In genomic region chr14:119379303-119379702, GRCm38 (mm10) we compare ENCODE assay signal across 23 mouse cellular contexts.
DNase-seq lines count a peak whose midpoint lies in the region; ATAC-seq and TF ChIP-seq lines count a peak whose summit lies in the region.
"Had no signal": no experiment of that assay in that cellular context is flagged by ENCODE, and none has a peak within 500 bp of the region (broad histone marks: within the 10 kb centered on the region; RNA-seq: fewer than 3 reads in every experiment).

No protein-coding gene starts in this region.

- no peak overlapping the region for H3K9ac ChIP-seq in intestine, embryonic 16.5 days (ENCODE audit: low read depth, low read length)
- no peak overlapping the region for H3K9ac ChIP-seq in intestine, postnatal 0 days (ENCODE audit: low read depth, low read length)
- no peak overlapping the region for H3K9ac ChIP-seq in lung, embryonic 14.5 days
- no peak overlapping the region for H3K9ac ChIP-seq in stomach, embryonic 14.5 days (replicated peaks; ENCODE audit: low read depth, low read length)
- H3K9ac ChIP-seq in stomach, postnatal 0 days (ENCODE audit: low read length), result no peak overlapping the region
- H3K9ac ChIP-seq: forebrain, embryonic 13.5 days; heart, embryonic 13.5 days; hindbrain, embryonic 14.5 days had no signal

- H3K4me2 ChIP-seq in intestine, embryonic 16.5 days (ENCODE audit: low read depth, low read length), result no peak overlapping the region
- H3K4me2 ChIP-seq in intestine, postnatal 0 days (replicated peaks; ENCODE audit: low read depth), result no peak overlapping the region
- H3K4me2 ChIP-seq in lung, embryonic 14.5 days, result no peak overlapping the region
- no peak overlapping the region for H3K4me2 ChIP-seq in stomach, embryonic 14.5 days (replicated peaks; ENCODE audit: low read depth, low read length)
- H3K4me2 ChIP-seq in stomach, postnatal 0 days (replicated peaks; ENCODE audit: low read depth), result no peak overlapping the region
- H3K4me2 ChIP-seq: forebrain, embryonic 13.5 days; heart, embryonic 13.5 days; hindbrain, embryonic 14.5 days had no signal

- H3K4me1 ChIP-seq in intestine, embryonic 16.5 days (ENCODE audit: control insufficient read depth, insufficient read depth, low read length), result no peaks in the 10 kb centered on the region
- 0 out of 2 replicates have a peak, but pooled peaks cover 2% of the 10 kb centered on the region for H3K4me1 ChIP-seq in intestine, postnatal 0 days (replicated peaks; ENCODE audit: control insufficient read depth, insufficient read depth, low read length)
- no peaks in the 10 kb centered on the region for H3K4me1 ChIP-seq in lung, embryonic 14.5 days (ENCODE audit: insufficient read depth)
- H3K4me1 ChIP-seq in stomach, embryonic 14.5 days (ENCODE audit: control insufficient read depth, insufficient read depth, low read length), result no peaks in the 10 kb centered on the region
- H3K4me1 ChIP-seq in stomach, postnatal 0 days (replicated peaks; ENCODE audit: control insufficient read depth, insufficient read depth), result no peaks in the 10 kb centered on the region
- H3K4me1 ChIP-seq: forebrain, embryonic 10.5 days; forebrain, embryonic 13.5 days; heart, embryonic 10.5 days; heart, embryonic 13.5 days had no signal

- H3K27me3 ChIP-seq in intestine, embryonic 16.5 days (replicated peaks; ENCODE audit: control insufficient read depth, insufficient read depth, low read length), result no peaks in the 10 kb centered on the region
- H3K27me3 ChIP-seq in intestine, postnatal 0 days (replicated peaks; ENCODE audit: control insufficient read depth, insufficient read depth, low read length), result no peaks in the 10 kb centered on the region
- no peaks in the 10 kb centered on the region for H3K27me3 ChIP-seq in lung, embryonic 14.5 days (ENCODE audit: insufficient read depth, low read length)
- no peaks in the 10 kb centered on the region for H3K27me3 ChIP-seq in stomach, embryonic 14.5 days (ENCODE audit: control insufficient read depth, insufficient read depth, low read length)
- H3K27me3 ChIP-seq in stomach, postnatal 0 days (ENCODE audit: control insufficient read depth, insufficient read depth, low read length), result no peaks in the 10 kb centered on the region
- H3K27me3 ChIP-seq: forebrain, embryonic 13.5 days; heart, embryonic 13.5 days had no signal

- peak; percentile 23 for DNase-seq in lung, embryonic 14.5 days
- DNase-seq in lung, postnatal 10 days, result no peak
- no peak for DNase-seq in stomach, postnatal 0 days (ENCODE audit: low spot score)
- DNase-seq: adrenal gland, postnatal 10 days; adrenal gland, postnatal 36 days; cerebellum, adult 18-20 months; cerebellum, adult 9-10 months; cerebellum, postnatal 14 days; gastrocnemius, postnatal 10 days; gastrocnemius, postnatal 36 days; heart, adult 2 months; heart, postnatal 14 days; heart, postnatal 4 days had no signal

- TF ChIP-seq CTCF in intestine, postnatal 0 days (IDR thresholded peaks at IDR 0.05; ENCODE audit: low read depth), result no peak
- no peak for TF ChIP-seq CTCF in lung, embryonic 14.5 days (IDR thresholded peaks at IDR 0.05; ENCODE audit: low read depth)
- TF ChIP-seq CTCF in stomach, postnatal 0 days (IDR thresholded peaks at IDR 0.05; ENCODE audit: low read depth), result no peak

- no peaks in the 10 kb centered on the region for H3K36me3 ChIP-seq in intestine, embryonic 16.5 days (ENCODE audit: control insufficient read depth, insufficient read depth, low read length)
- H3K36me3 ChIP-seq in intestine, postnatal 0 days (ENCODE audit: control insufficient read depth, insufficient read depth), result no peaks in the 10 kb centered on the region
- H3K36me3 ChIP-seq in lung, embryonic 14.5 days (ENCODE audit: insufficient read depth), result no peaks in the 10 kb centered on the region
- H3K36me3 ChIP-seq in stomach, embryonic 14.5 days (ENCODE audit: control insufficient read depth, insufficient read depth, low read length), result no peaks in the 10 kb centered on the region
- H3K36me3 ChIP-seq in stomach, postnatal 0 days (ENCODE audit: control insufficient read depth, insufficient read depth, low read length), result no peaks in the 10 kb centered on the region
- H3K36me3 ChIP-seq: forebrain, embryonic 10.5 days; heart, embryonic 10.5 days; heart, embryonic 13.5 days had no signal

- H3K9me3 ChIP-seq in intestine, embryonic 16.5 days (ENCODE audit: control insufficient read depth, low read length), result no peaks in the 10 kb centered on the region
- H3K9me3 ChIP-seq in intestine, postnatal 0 days (ENCODE audit: control insufficient read depth), result 0 out of 2 replicates have a peak, but pooled peaks cover 3% of the 10 kb centered on the region
- no peaks in the 10 kb centered on the region for H3K9me3 ChIP-seq in lung, embryonic 14.5 days (ENCODE audit: low read depth, low read length)
- no peaks in the 10 kb centered on the region for H3K9me3 ChIP-seq in stomach, embryonic 14.5 days (ENCODE audit: control insufficient read depth, low read depth, low read length)
- no peaks in the 10 kb centered on the region for H3K9me3 ChIP-seq in stomach, postnatal 0 days (ENCODE audit: control insufficient read depth, low read length)
- H3K9me3 ChIP-seq: forebrain, embryonic 13.5 days had no signal

- WGBS in intestine, embryonic 16.5 days, result 46% methylated on average over 2 of the region's 2 CpGs
- WGBS in intestine, postnatal 0 days, result 36% methylated on average over 2 of the region's 2 CpGs
- 63% methylated on average over 2 of the region's 2 CpGs for WGBS in lung, embryonic 14.5 days
- WGBS in stomach, embryonic 14.5 days, result 62% methylated on average over 2 of the region's 2 CpGs
- WGBS in stomach, postnatal 0 days, result 57% methylated on average over 2 of the region's 2 CpGs

- TF ChIP-seq EP300 in stomach, postnatal 0 days (optimal IDR thresholded peaks at IDR 0.05), result no peak

- H3K4me3 ChIP-seq in intestine, embryonic 16.5 days (ENCODE audit: low read length), result no peak overlapping the region
- H3K4me3 ChIP-seq in intestine, postnatal 0 days (ENCODE audit: low read depth, low read length), result no peak overlapping the region
- H3K4me3 ChIP-seq in lung, embryonic 14.5 days (ENCODE audit: low read depth, low read length), result no peak overlapping the region
- H3K4me3 ChIP-seq in stomach, embryonic 14.5 days (ENCODE audit: low read depth, low read length), result no peak overlapping the region
- no peak overlapping the region for H3K4me3 ChIP-seq in stomach, postnatal 0 days (ENCODE audit: low read depth, low read length)
- H3K4me3 ChIP-seq: forebrain, embryonic 10.5 days; forebrain, embryonic 13.5 days; heart, adult 2 months; heart, embryonic 10.5 days; heart, embryonic 13.5 days had no signal

- H3K27ac ChIP-seq in intestine, embryonic 16.5 days (ENCODE audit: low read length), result no peak overlapping the region
- no peak overlapping the region for H3K27ac ChIP-seq in intestine, postnatal 0 days (ENCODE audit: low read depth, low read length)
- no peak overlapping the region for H3K27ac ChIP-seq in lung, embryonic 14.5 days (ENCODE audit: low read depth)
- no peak overlapping the region for H3K27ac ChIP-seq in stomach, embryonic 14.5 days (ENCODE audit: low read length)
- H3K27ac ChIP-seq in stomach, postnatal 0 days (replicated peaks), result no peak overlapping the region
- H3K27ac ChIP-seq: forebrain, embryonic 10.5 days; forebrain, embryonic 13.5 days; heart, adult 2 months; heart, embryonic 10.5 days; heart, embryonic 13.5 days; hindbrain, embryonic 14.5 days had no signal

- ATAC-seq in intestine, embryonic 16.5 days, result peak; percentile 71
- no peak for ATAC-seq in intestine, postnatal 0 days
- peak; percentile 70 for ATAC-seq in lung, embryonic 14.5 days (ENCODE audit: insufficient read depth)
- peak; percentile 71; the same call in 1 of the 2 replicates for ATAC-seq in stomach, embryonic 14.5 days (ENCODE audit: insufficient number of reproducible peaks, insufficient read depth, low FRiP score, low read depth)
- ATAC-seq in stomach, postnatal 0 days (ENCODE audit: low FRiP score, low TSS enrichment), result no peak
- ATAC-seq: activated CD4-positive, CD25-positive, alpha-beta regulatory T cell, adult 4 months; forebrain, embryonic 13.5 days; forebrain, embryonic 16.5 days had no signal

Comparison
In these comparisons a context has a peak if more than half of its experiments do, and no peak if none do; other contexts are left out.
1. ATAC-seq: peak in intestine, embryonic 16.5 days (single experiment), lung, embryonic 14.5 days (single experiment) and stomach, embryonic 14.5 days (single experiment); none in intestine, postnatal 0 days (single experiment) and stomach, postnatal 0 days (single experiment).